Mouse (Mus musculus) heart, postnatal 0 days (tissue): ENCODE results near the gene H2-K1. TPM values are rescaled to one million over a fixed set of nuclear protein-coding genes. Genes with fewer than 3 reads are reported as not detected.
"Not testable (repeated sequence)": the region's sequence is repeated elsewhere in the genome, so short reads cannot be mapped to it uniquely, and the experiment has no call there.

Experiments
- ATAC-seq: fragments of 200-750 bp; cut with Nextera tagmentation; 2 replicates; pipeline ENCODE4 v1.8.0; 2017; ENCODE audit warnings: low read depth, moderate number of reproducible peaks, moderate library complexity; ENCODE audit not compliant: insufficient read depth
- DNase-seq: peaks from one replicate; pipeline ENCODE4 v3.0.0-alpha.2; 2016; ENCODE audit warnings: low spot score
- H3K27ac ChIP-seq: fragments of 300-500 bp; sonication (generic); 2 replicates; pipeline ENCODE4 v1.5.1; 2014; ENCODE audit warnings: low read depth, mild to moderate bottlenecking
- H3K27me3 ChIP-seq: fragments of 300-500 bp; sonication (generic); 2 replicates; pipeline ENCODE4 v1.6.1; 2014; ENCODE audit warnings: low read length, mixed read lengths; ENCODE audit not compliant: control insufficient read depth, insufficient read depth
- H3K36me3 ChIP-seq: fragments of 300-500 bp; sonication (generic); replicated peaks from 2 replicates; pipeline ENCODE4 v1.6.1; 2014; ENCODE audit warnings: low read length, mixed read lengths; ENCODE audit not compliant: control insufficient read depth, insufficient read depth
- H3K4me1 ChIP-seq: fragments of 300-500 bp; sonication (generic); 2 replicates; pipeline ENCODE4 v1.6.1; 2014; ENCODE audit warnings: antibody characterized with exemption; ENCODE audit not compliant: control insufficient read depth, insufficient read depth
- H3K4me2 ChIP-seq: fragments of 300-500 bp; sonication (generic); 2 replicates; pipeline ENCODE4 v1.6.1; 2014; ENCODE audit warnings: low read depth, mild to moderate bottlenecking, low read length, moderate library complexity
- H3K4me3 ChIP-seq: fragments of 300-500 bp; sonication (generic); 2 replicates; pipeline ENCODE4 v1.5.1; 2014; ENCODE audit warnings: low read depth, low read length
- H3K9ac ChIP-seq: fragments of 300-500 bp; sonication (generic); replicated peaks from 2 replicates; pipeline ENCODE4 v1.6.1; 2014; ENCODE audit warnings: low read depth, low read length, mixed read lengths
- H3K9me3 ChIP-seq: fragments of 300-500 bp; sonication (generic); replicated peaks from 2 replicates; pipeline ENCODE4 v1.6.1; 2016; ENCODE audit warnings: low read length; ENCODE audit not compliant: control insufficient read depth
- CTCF ChIP-seq: IDR thresholded peaks from 2 replicates; pipeline ENCODE4 v1.5.1; 2016; ENCODE audit warnings: antibody characterized with exemption, control low read depth, low read depth
- EP300 ChIP-seq: IDR thresholded peaks from 2 replicates; pipeline ENCODE4 v1.6.1; 2016; ENCODE audit warnings: antibody characterized with exemption, low read depth
- WGBS: fragments of 180-500 bp; shearing (Covaris S2); extraction: QIAGEN DNeasy Blood & Tissue Kit; methylation state at CpG from one replicate; pipeline ENCODE4 v1.1.7; 2014; 5-methylcytosine and 5-hydroxymethylcytosine counted together
- polyA plus RNA-seq: library from polyadenylated mRNA; unstranded; fragments of >200 nt; fragmentation: Nextera tagmentation; extraction: Ambion mirVana; gene quantifications from 2 replicates; pipeline ENCODE4 v1.2.1, GENCODE M21; 2015
- total RNA-seq: library from RNA; depleted of rRNA; stranded (reverse); fragments of >200 nt; gene quantifications from 2 replicates; pipeline ENCODE4 v1.2.3, GENCODE M21; 2014; ENCODE audit warnings: low replicate concordance

Gene H2-K1
- total and polyA plus RNA-seq, 2 experiments from 2014 or later, result 48.4 to 84.5 TPM

GRCm38 (mm10) chr17:34003426-34003825 lies 3.3 kb upstream of the H2-K1 start:
- Histone ChIP-seq H3K27ac (no peak overlapping the region), H3K4me2 (no peak overlapping the region), H3K36me3 (no peaks in the 10 kb centered on the region), H3K4me1 (peaks cover 4% of the 10 kb centered on the region; the same call in 1 of the 2 replicates), H3K9me3 (0 out of 2 replicates have a peak, but pooled peaks cover 4% of the 10 kb centered on the region), H3K9ac (no peak overlapping the region), H3K27me3 (no peaks in the 10 kb centered on the region), H3K4me3 (no peak overlapping the region)
- peak; percentile 71 for TF ChIP-seq CTCF
- no peak for TF ChIP-seq EP300
- 5% methylated on average over 5 of the region's 5 CpGs for WGBS
- no peak for DNase-seq
- no peak for ATAC-seq

DNA sequence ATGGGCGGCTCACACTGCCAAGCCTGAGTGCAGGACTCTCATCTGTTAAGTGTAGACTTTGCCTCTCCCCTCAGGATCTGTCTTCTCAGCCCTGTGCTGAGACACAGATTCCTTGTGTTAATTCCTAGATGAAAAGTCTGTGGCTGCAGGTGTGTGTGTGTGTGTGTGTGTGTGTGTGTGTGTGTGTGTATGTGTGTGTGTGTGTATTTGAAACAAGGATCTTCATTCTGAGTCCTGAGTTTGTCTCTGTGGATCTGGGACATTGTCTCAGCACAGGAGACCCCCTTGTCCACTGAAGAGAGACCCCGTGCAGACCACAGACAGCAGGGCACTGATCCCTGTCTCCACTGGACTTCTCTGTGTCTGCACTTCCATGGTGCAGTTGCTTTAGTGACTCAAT lies 649 bp upstream of the H2-K1 start:
- not testable (repeated sequence) for H3K27me3 ChIP-seq, H3K9ac ChIP-seq, H3K4me1 ChIP-seq, ATAC-seq, H3K27ac ChIP-seq, DNase-seq, H3K36me3 ChIP-seq, H3K9me3 ChIP-seq
- 42% methylated on average over 2 of the region's 2 CpGs for WGBS
- Histone ChIP-seq H3K4me2 (peak overlapping the region; percentile 99; the same call in 1 of the 2 replicates), H3K4me3 (peak overlapping the region; percentile 59; the same call in 1 of the 2 replicates)

GRCm38 (mm10) chr17:33999341-34000149 lies 602 bp downstream of the H2-K1 start:
- H3K27ac ChIP-seq, result no peak overlapping the region
- H3K4me1 ChIP-seq, result peaks cover 4% of the 10 kb centered on the region; the same call in 1 of the 2 replicates
- ATAC-seq (peak; percentile 67), DNase-seq (no peak)
- peak overlapping the region; percentile 59 for H3K4me3 ChIP-seq
- peak overlapping the region; percentile 59 for H3K9ac ChIP-seq
- no peaks in the 10 kb centered on the region for H3K27me3 ChIP-seq
- H3K4me2 ChIP-seq, result peak overlapping the region; percentile 99
- H3K9me3 ChIP-seq, result no peaks in the 10 kb centered on the region
- H3K36me3 ChIP-seq, result no peaks in the 10 kb centered on the region
- 2% methylated on average over 79 of the region's 87 CpGs for WGBS
- TF ChIP-seq EP300 (no peak), CTCF (no peak)

- H3K4me3 ChIP-seq, H3K4me2 ChIP-seq, H3K4me1 ChIP-seq, DNase-seq, ATAC-seq, H3K27me3 ChIP-seq, H3K9ac ChIP-seq, H3K27ac ChIP-seq, H3K36me3 ChIP-seq, H3K9me3 ChIP-seq: not testable (repeated sequence)
- WGBS, result 47% methylated on average over 5 of the region's 5 CpGs
Measured at GRCm38 (mm10) chr17:33998697-33999096, 1.4 kb downstream of the H2-K1 start.

DNA sequence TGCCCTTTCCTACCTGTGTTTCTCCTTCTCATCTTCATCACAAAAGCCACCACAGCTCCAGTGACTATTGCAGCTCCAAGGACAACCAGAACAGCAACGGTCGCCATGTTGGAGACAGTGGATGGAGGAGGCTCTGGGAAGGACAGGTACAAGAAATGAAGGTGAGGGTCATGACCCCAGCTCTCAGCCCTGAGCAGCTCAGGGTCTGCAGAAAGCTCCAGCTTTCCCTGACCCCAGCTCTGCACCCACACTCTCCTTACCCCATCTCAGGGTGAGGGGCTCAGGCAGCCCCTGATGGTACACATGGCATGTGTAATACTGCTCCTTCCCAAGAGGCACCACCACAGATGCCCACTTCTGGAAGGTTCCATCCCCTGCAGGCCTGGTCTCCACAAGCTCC lies 3.1 kb downstream of the H2-K1 start:
- H3K4me1 ChIP-seq, ATAC-seq, H3K9ac ChIP-seq, DNase-seq, H3K27me3 ChIP-seq, H3K9me3 ChIP-seq, H3K36me3 ChIP-seq, H3K27ac ChIP-seq, H3K4me2 ChIP-seq, H3K4me3 ChIP-seq: not testable (repeated sequence)
- 89% methylated on average over 2 of the region's 2 CpGs for WGBS

DNA sequence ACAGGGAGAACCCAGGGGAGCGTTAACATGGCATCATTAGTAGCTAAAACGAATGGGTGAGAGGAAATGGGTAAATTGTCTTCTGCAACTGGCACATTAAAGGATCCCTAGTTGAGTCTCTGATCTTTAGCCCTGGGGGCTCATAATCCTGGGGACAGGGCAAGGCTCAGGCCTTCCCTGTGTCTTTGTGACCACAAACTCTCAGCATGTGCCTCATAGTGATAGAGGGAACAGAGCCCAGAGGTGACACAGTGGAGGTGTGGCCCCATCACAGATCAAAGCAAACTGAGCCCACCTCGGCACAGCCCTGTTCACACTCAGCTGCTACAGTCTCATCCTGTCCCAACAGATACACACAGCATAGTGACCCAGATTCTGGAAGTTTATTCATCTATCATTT lies 4.5 kb downstream of the H2-K1 start:
- Histone ChIP-seq H3K9me3 (no peaks in the 10 kb centered on the region), H3K4me2 (no peak overlapping the region), H3K27ac (no peak overlapping the region), H3K36me3 (no peaks in the 10 kb centered on the region), H3K4me3 (no peak overlapping the region), H3K4me1 (peaks cover 4% of the 10 kb centered on the region; the same call in 1 of the 2 replicates), H3K27me3 (no peaks in the 10 kb centered on the region), H3K9ac (no peak overlapping the region)
- no peak for TF ChIP-seq EP300
- no peak for TF ChIP-seq CTCF
- 38% methylated on average over 3 of the region's 3 CpGs for WGBS
- DNase-seq (no peak), ATAC-seq (no peak)
